Mouse (Mus musculus): Measurements from ENCODE around the gene Irgm1. TPM values are rescaled to one million over a fixed set of nuclear protein-coding genes. Genes with fewer than 3 reads are reported as not detected.
"Not testable (repeated sequence)": the region's sequence is repeated elsewhere in the genome, so short reads cannot be mapped to it uniquely, and the experiment has no call there.

Gene Irgm1
- total RNA-seq, 2 experiments from 2014 or later, result 54.1 to 67.2 TPM

DNA sequence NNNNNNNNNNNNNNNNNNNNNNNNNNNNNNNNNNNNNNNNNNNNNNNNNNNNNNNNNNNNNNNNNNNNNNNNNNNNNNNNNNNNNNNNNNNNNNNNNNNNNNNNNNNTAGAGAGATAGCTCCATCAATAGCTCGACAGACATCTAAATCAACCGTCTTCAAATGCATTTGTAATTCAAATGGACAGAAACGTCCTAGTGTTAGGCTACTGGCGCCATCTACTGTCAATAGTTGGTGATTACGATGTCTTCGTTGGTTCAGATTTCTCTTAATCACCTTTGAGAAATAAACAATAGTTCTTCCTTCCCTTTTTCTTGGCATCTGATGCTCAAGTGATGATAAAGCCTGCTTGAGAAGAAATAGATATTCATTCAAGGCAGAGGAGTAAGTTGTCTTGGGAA is 12.5 kb downstream of the Irgm1 start:
- ATAC-seq (ENCODE audit: poor library complexity, severe bottlenecking), result peak; percentile 37

DNA sequence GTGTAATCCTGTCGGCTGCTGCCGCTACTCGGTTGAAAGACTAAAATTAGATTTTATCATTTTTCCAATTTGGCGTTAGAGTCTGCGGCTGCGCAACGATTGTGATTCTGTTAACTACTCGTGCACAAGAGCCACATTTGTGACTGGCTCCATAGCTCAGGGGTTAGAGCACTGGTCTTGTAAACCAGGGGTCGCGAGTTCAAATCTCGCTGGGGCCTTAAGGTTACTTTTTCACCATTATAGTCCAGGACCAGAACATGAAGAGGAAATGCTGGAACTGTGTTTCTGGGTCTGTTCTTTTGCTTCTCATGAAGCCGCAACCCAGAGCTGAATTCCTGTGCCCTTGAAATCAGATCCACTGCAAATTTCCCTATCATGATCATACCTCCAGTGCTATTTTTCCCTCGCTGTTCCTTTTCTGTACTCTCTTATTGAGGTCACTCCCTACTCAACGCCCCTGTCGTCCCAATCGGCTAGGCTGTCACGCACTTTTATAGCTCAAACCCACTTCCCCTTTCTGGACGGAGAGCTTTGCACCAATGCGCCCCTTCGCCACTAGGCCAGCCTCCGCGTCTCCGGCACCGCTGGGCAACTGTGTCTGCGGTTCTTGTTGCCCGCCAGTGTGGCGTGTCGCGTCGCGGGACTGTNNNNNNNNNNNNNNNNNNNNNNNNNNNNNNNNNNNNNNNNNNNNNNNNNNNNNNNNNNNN is 17.9 kb downstream of the Irgm1 start:
- peak; percentile 74 for ATAC-seq (ENCODE audit: poor library complexity, severe bottlenecking)

DNA sequence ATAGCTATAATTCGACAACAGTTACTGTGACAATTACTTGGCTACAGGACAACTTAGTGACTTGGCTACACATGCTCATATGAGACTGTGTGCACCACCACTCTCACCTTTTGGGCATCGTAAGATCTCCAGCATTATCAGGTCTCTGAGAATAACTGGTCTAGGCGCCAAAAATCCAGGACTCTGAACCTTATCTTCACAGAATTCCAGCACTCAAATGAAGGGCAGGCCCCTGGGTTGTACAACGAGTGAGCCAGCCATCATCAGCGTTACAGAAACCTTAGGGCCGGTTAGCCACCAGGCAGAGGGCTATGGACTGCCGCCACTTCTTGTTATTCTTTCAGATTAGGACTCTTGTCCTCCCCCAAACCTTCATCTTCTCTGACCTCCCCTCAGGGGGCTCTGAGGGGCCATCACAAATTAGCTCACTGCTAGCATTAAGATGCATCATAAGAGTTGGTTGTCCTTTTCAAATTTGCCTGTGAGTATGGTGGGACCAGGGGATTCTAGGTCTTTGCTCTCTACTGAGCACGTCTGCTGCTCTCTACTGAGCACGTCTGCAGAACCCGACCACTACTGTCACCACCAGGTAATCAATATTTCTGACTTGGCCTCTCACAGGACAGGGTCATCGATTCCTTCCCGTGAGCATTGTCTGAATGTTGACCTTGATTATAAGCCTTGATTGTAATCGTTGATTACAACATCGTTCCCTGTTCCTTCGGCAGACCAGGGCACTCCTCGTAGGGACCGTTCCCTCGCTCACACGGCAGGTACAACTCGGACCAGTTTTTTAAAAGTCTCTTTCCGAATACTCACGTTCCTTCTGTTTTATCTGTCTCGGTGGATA is 18.6 kb downstream of the Irgm1 start:
- ATAC-seq (ENCODE audit: poor library complexity, severe bottlenecking), result no peak

DNA sequence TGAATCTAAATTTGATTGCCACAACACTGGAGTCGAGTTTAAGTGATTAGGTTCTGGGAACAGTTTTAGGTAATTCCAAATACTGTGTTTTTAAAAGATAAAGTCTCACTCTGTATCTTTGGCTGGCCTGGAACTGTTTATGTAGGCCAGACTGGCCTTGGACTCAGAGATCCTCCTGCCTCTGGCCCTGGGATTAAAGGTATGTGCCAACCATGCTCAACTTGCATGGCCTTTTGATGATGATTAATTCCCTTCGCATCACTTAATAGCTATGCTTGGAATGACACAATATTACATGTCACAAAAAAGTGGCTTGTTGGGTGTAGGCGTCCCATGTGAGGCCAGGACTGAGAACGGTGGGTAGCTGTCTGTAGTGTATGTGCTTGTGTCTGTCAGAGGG is 19.3 kb downstream of the Irgm1 start:
- ATAC-seq (ENCODE audit: poor library complexity, severe bottlenecking), result no peak

DNA sequence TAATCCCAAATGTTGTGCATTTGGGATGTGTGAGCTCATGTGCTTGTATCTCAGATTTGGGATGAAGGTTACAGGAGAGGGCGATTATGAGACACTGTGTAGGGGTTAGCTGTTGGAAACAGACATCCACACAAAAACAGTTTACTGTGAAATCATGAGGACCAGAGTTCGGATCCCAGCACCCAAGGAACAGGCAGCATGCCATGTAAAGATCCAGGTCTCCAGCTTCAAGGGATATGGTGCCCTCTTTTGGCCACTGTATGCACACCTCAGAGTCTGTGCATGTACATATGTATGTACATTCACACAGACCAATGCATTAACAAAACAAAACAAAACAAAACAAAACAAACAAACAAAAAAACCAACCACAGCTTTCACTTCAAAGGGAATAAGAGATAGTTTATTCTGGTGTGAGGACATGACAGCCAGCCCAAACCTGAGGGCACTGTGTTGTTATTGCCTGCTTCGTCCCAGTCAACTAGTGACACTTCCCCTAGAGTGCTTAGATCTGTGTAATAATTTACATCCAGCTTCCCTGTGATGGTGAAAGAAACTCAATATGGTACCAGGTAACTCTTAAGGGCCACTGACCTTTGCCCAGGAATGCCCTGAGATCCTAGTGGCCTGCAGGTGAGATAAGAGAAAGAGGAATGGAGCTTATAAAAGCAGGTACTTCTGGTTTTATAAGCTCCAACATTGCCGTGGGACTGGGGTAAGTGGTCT is 20.1 kb downstream of the Irgm1 start:
- no peak for ATAC-seq (ENCODE audit: poor library complexity, severe bottlenecking)

DNA sequence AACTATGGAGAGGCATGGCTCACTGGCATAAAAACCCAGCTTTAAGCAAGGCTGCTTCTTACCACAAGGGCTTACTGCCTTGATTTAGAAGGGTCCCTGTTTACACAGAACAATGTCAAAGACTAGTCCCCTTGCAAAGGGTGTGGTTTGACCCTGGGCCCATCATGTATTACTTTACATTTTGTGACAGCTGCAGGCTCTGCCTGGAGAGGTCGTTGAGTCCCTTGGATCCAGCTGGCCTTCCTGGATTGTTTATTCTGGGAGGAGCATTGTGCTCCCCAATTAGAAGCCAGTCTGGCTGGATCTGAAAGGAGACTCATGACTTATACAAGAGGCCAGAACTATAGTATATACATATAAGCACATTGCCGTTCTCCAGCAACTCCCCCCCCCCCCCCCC is 21.2 kb downstream of the Irgm1 start:
- no peak for ATAC-seq (ENCODE audit: poor library complexity, severe bottlenecking)

DNA sequence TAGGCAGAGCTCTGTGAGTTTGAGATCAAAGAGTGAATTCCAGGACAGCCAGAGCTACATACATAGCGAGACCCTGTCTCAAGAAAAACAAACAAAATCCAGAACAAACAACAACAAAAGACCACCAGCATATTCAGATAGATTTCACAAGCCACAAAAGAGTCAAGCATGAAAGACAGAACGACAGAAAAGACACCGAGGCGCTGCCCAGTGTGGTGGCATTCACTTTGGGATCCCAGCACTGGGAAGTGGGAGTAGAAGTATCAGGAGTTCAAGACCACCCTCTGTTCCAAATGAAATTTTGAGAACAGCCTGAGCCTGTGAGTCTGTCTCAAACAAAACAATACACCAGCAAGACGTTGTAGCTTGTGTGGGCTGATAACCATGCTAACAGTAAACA is 24.6 kb downstream of the Irgm1 start:
- no peak for ATAC-seq (ENCODE audit: poor library complexity, severe bottlenecking)

DNA sequence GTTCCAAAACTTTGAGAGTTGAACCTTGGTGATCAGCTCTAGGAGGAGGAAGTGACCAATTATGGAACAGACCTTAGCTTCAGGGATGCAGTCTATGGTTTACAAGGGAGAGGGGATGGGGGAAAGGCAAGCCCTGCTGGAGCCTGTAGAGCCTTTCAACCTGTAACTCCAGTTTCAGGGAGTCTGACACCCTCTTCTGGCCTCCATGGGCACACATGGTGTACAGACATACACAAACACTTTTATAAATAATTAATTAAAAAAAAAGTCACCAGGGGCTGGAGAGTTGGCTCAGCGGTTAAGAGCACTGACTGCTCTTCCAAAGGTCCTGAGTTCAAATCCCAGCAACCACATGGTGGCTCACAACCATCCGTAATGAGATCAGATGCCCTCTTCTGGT is 25.1 kb downstream of the Irgm1 start:
- ATAC-seq (ENCODE audit: poor library complexity, severe bottlenecking), result not testable (repeated sequence)

DNA sequence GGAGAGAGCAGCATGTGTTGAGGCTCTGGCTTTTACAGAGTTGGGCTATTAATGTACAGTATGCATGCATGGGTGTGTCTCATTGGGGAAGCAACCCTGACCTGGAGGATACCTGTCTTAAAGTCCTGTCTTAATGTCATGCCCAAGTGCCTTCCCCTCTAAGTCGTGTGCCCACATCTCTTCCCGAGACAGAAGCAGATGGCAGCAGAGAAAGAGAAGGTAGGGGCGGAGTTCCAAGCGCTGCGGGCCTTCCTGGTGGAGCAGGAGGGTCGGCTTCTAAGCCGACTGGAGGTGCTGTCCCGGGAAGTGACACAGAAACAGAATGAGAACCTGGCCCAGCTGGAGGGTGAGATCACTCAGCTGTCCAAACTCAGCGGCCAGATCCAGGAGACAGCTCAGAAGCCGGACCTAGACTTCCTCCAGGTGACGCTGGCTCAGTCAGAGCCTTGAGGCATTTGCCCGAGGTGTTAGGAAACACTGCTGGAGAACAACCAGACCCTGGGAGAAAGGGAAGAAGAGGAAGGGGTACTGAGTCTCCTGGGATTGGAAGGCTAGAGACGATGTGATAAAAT is 26.2 kb downstream of the Irgm1 start:
- ATAC-seq (ENCODE audit: poor library complexity, severe bottlenecking), result no peak

DNA sequence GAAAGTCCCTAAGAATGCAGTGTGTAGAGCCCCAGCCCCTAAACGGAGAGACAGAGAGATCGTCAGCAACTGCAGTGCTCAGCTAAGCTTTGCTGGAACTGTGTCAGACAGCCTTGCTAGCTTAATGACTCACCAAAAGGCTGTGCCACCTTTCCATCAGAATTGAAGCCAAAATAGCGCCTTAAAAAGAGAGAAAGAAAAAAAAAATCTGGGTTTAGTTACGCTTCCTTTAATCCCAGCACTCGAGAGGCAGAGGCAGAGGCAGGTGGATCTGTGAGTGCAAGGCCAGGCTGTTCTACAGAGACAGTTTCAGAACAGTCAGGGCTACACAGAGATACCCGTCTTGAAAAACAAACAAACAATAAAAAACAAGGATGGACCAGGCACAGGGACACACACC is 27.2 kb downstream of the Irgm1 start:
- ATAC-seq (ENCODE audit: poor library complexity, severe bottlenecking), result no peak

DNA sequence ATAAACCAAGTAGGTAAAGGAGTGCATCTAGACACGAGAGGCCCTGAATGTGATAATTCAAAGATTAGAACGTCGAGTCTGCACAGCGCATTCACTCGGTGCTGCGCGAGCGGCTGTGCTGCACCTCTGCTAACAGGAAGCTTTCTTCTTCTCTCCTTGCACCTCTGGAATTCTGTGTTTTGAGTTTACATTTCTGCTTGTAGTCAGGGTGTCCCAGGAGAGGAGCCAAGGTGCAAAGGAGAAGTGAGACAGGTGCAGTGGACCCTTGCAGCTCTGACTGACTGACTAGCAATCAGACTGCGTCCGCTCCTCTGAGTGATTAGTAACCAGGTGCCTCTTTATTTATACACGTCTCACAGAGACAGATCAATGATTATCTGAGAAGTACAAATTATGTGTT is 28.3 kb downstream of the Irgm1 start:
- ATAC-seq (ENCODE audit: poor library complexity, severe bottlenecking), result no peak

DNA sequence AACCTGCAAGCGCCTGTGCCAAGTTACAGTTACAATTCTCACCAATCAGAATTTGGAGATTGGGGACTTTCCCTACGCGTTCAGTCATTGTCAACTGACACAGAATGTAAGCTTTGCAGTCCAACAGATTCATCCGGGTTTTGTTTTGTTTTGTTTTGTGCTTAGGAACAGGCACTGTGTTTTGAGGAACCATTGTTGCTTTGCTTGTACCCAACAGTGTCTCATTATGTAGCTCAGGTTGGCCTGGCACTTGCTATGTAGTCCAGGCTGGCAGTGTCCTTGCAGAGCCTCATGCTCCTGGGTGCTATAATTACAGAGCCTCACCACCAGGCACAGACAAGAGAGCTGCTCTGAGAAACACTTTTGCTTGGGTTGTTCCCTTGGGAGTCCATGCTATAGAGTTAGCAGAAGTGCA is 29.1 kb downstream of the Irgm1 start:
- no peak for ATAC-seq (ENCODE audit: poor library complexity, severe bottlenecking)

DNA sequence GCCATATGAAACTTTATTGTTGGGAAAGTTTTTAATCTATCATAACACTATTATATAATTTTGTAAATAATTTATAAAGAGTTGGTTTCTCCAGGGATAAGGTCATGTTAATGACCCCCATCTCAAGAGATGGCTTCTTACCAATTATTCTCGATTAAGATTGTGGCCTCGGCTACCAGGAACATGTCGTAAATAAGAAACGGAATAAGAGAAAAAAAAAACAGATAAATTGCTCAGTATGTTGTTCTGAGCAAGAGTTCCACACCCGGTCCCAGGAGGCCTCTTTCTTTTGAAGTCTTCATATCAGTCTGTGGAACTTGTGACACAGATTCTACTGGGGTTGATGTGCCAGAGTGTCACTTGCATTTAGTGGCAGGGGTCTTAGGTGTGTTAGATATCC is 30.3 kb downstream of the Irgm1 start:
- ATAC-seq (ENCODE audit: poor library complexity, severe bottlenecking), result no peak

DNA sequence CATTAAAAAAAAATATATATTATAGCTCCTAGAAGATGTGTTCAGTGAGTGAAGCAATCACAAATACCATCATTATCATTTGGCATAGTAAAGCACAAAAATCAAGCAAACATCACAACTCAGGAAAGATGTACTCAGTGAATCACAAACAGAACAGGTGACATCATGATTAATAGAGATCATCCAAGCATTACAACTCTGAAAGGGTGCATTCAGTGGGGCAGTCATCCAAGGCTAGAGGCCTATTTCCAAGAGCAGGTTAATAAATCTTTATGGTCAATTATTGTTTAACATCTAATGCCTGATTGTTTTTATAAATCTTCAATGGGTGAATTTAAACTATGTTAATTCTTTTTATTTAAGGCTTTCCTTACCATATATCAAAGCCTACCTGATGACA is 30.7 kb downstream of the Irgm1 start:
- no peak for ATAC-seq (ENCODE audit: poor library complexity, severe bottlenecking)

DNA sequence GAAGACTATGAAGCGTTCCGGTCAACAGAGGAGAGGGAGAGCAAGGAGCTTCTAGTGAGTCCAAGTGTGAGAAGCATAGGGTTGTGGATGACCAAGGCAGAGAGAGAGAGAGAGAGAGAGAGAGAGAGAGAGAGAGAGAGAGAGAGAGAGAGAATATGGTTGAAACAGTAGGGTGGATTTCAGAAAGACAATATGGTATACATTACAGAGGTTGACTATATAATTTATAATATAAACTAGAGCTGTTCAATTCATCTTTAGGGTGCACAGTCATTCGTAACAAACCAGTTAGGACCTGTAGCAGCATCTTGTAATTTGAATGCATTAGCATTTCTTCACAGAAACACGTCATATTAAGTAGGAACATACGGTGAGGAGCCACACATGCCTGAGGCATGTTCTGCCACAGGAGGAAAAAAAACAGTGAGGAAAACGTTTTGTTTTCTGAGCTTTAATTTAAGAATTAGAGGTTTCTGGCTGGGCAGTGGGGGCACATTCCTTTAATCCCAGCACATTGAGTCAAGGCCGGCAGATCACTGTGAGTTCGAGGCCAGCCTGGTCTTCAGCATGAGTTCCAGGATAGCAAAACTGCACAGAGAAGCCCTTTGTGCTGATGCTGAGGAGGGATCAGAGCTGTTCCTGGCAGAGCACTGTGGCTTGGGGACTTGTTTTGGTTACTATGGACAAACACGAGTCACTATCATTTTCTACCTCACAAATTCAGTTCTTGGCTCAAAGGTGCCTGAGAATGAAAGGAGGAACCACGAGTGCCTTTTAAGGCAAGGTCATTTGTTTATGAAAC is 32.4 kb downstream of the Irgm1 start:
- ATAC-seq (ENCODE audit: poor library complexity, severe bottlenecking), result no peak

DNA sequence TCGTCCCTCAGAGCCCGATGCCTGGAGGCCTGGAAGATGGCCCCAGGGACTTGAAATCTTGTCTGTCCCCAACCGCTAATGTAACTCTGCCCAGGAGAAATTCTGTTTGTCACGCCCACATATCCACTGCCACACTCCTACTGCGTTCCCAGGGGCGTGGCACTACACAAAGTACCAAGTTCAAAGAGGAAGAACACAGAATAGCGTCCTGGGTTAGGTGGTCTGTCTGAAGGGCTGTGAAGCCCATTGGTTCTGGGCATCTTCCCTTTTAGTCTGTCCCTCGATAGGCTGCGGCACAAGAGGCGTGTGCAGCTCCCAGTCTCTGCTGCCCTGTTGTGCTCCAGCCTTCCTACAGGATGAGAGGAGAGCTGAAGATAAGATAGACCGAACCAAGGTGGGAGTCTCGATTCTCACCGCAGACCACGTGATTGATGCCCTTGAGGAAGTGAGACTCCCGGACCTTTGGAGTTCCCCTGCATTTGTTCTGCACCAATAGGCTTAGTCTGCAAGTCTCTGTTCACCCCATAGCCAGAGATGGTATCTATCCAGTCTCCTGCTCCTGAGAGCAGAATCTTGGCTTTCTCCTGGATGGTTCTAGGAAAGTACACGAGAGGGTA is 33.2 kb downstream of the Irgm1 start:
- peak; percentile 50 for ATAC-seq (ENCODE audit: poor library complexity, severe bottlenecking)

DNA sequence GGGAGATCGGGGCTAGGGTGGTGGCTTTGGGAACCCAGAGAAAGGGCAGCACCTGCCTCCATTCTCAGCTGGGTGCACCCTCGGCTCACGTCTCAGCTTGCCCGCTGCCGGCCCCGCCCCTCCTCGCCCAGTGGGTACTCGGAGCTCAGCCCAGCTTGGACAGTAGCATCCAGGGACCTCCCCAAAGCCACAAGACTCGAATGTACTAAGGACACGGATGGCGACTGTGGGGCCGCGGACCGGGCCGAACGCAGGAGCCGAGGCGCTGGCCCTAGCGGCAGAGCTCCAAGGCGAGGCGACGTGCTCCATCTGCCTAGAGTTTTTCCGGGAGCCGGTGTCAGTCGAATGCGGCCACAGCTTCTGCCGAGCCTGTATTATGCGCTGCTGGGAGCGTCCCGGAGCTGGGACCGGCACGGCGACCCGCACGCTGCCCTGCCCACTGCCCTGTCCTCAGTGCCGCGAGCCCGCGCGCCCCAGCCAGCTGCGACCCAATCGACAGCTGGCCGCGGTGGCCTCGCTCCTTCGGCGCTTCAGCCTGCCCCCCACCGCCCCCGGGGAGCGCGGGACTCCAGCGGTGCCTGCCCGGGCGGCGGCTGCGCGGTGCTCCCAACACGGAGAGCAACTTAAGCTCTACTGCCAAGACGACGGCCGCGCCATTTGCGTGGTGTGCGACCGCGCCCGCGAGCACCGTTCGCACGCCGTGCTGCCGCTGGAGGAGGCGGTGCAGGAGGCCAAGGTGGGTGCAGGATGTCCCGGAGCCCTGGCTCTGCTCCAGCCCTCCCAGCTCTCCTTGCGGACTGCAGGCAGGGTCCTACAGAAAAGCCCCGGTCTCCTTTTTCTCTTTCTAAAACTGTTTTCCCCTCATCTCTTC is 33.9 kb downstream of the Irgm1 start:
- peak; percentile 31 for ATAC-seq (ENCODE audit: poor library complexity, severe bottlenecking)

DNA sequence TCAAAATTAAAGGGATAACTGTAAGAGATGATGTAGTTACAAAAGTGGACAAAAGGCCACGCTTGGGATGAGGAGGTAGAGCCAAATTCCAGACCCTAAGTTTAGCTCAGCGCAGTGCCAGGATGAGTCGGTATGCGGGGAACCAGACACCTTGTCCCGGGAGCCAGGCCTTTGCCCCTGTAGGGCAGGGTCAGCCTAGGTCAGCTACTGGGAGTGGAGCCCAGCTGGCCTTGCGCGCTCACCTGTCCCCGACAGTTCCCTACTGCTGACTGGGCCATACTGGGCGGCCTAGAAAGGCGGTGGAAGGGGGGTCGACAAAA is 34.5 kb downstream of the Irgm1 start:
- peak; percentile 0; the same call in 1 of the 2 replicates for ATAC-seq (ENCODE audit: poor library complexity, severe bottlenecking)

DNA sequence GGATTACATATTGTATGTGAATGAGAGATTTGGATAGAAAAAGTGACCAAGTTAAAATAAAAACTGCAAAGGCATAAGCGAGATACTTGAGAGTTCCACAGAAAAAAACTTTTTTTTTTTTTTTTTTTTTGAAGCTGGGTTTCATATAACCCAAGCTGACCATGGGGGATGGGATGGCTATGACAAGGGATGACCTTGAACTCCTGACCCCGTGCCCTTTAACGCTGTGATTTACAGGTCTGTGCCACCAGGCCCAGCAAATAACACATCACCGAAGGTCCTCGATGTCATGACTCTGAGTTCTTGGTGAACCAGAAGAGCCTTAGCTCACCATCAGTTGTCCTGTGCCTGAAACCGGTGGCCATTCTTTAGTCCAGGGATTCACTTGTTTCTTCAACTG is 35.6 kb downstream of the Irgm1 start:
- ATAC-seq (ENCODE audit: poor library complexity, severe bottlenecking), result no peak
